Mouse (Mus musculus) lung, postnatal 0 days (tissue): ENCODE data around the gene Gm1123.

ENCODE experiments used
- CTCF ChIP-seq: IDR thresholded peaks from 2 replicates; pipeline ENCODE4 v1.5.1; 2016; ENCODE audit warnings: antibody characterized with exemption, mild to moderate bottlenecking
- EP300 ChIP-seq: IDR thresholded peaks from 2 replicates; pipeline ENCODE4 v1.6.1; 2016; ENCODE audit warnings: antibody characterized with exemption, mild to moderate bottlenecking, control low read depth

DNA sequence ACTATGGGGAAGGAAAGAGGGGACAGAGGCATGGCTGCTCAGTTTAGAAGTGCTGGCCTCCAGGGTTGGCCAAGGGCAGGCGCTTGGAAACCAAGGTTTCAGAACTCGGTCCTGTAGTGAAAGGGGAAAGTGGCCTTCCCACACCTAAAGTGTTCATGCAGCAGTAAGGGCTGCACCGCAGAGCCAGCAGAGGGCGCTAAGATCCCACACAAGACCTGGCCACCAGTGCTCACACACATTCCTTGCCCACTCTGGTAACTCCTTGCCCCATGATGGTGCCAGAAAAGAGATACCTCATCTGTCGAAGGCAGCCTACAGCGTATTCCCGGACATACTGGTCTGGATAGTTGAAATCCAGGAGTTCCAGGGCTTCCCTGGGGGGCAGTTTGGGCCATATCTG lies 27.0 kb upstream of the Gm1123 start:
- TF ChIP-seq CTCF (peak; percentile 95), EP300 (no peak)
